Mouse (Mus musculus) right cerebral cortex, adult 18-20 months (tissue): ENCODE results near the gene Krt28.
A peak's percentile ranks its signal among the peaks of the same experiment; 100 is the strongest.

Source experiments
- DNase-seq: peaks from one replicate; pipeline ENCODE4 v3.0.0; 2022; ENCODE audit warnings: mixed read lengths

The Krt28 gene

GRCm38 (mm10) chr11:99374803-99375202 lies at the start of gene Krt28:
Gene Krt28, minus strand, starts transcription at chr11:99374903.
- DNase-seq, result no peak

DNA sequence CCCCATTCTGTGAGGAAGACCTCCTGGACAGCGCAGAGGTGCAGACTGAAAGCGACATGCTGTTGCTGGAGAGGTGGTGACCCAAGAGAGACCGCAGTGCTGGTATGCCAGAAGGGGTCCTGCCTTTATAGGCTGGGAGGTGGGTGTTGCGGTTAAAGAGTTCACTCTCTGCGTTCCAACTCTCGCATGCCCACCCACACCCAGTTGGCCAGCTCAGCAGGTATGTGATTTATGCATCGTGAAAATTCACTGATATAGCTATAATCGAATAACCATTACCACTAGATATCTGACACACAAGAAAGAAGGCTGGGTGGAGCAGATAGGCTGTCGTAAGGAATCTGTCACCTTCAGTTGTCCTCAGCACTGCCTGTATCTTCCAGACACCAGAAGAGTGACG lies 47.5 kb upstream of the Krt28 start, which contains the start of gene Krt12:
Gene Krt12 (minus strand): TSS at position 101 of the 400 bp plus-strand sequence.
- DNase-seq, result no peak

- DNase-seq, result peak; percentile 63
Observed at GRCm38 (mm10) chr11:99420586-99420985, 45.9 kb upstream of the Krt28 start.

DNA sequence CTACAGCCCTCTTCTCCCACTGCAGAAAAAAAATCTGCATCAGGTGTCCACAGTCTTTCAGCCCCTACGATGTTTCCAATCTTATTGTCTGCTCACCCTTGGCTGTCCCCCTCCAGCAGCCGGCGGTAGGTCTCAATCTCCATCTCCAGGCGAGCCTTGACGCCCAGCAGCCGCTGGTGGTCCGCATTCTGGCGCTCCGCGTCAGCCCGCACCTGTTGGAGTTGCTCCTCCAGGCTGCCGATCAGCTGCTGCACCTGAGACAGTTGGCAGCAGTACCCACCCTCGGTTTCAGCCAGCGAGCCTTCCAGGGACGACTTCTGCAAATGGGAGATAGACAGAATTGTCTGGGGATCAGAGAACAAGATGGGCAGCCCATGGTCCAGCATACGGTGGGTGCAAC lies 43.1 kb upstream of the Krt28 start:
- DNase-seq, result no peak

- DNase-seq, result peak; percentile 84
Observed at GRCm38 (mm10) chr11:99416902-99417301, 42.2 kb upstream of the Krt28 start.

DNA sequence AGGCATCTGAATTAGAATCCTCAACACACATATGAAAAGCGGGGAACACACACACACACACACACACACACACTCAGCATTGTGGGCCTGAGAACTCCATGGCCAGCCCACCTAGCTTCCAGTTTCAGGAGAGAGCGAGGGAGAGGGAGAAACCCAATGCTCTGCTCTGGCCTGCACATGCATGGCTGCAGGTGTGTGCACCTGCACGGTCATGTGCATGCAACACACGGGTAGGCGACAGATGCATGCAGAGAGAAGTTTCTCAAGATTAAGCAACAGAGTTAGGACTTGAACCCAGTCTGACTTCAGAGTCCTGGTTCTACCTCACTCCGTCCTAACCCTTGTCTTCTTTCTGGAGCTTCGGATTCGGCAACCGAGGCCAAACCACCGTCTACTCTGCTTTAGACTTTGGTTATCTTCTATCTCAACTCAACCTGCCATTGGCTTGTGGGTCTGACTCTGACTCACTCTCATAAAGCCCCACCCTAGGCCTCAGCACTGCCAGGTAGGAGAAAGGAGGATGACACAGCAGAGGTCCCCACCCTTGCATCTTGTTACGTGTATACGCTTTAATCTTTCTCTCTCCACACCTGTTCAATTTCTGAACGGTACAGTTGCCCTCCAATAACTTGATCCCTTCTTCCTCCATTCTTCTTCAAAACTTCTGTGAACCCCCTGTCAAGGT lies 39.9 kb upstream of the Krt28 start:
- no peak for DNase-seq

DNA sequence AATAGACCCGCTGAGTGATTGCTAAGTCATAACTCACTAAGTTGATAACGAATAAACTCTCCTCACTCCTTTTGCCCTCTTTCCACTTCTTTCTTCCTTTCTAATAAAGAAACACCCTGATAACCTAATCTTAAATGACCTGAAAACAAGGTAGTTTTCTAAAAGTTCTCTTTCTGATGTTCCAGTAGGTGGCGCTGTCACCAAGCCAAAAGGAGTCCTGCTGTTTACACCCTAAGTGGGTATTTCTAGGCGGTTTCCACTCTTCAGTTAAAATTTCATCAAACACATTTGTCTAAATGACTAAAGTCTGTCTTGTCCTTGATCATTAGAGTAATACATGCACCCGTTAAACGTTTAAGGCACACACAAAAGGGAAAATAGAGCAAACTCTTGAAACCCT lies 38.5 kb upstream of the Krt28 start:
- DNase-seq, result peak; percentile 54

DNA sequence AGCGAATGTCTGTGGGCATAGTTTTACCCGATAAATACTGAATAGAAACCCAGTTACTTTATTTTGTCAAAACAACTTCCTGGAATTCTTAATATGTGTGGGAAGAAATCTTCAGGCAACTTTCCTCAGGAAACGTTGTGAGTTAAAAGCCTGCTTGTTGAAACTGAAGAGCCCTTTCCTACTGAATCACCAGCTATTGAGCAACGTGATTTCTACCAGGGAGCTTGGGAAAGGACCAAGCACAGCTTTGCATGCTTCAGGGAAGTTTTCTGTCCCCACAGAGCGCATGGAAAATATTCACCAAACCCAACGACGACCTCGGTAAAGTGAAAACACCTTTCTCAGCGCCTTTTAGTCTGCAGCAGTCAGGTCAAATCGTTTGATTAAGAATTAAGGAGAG lies 31.5 kb upstream of the Krt28 start:
- DNase-seq, result no peak

- DNase-seq, result no peak
Observed at GRCm38 (mm10) chr11:99399956-99400549, 25.4 kb upstream of the Krt28 start.

DNA sequence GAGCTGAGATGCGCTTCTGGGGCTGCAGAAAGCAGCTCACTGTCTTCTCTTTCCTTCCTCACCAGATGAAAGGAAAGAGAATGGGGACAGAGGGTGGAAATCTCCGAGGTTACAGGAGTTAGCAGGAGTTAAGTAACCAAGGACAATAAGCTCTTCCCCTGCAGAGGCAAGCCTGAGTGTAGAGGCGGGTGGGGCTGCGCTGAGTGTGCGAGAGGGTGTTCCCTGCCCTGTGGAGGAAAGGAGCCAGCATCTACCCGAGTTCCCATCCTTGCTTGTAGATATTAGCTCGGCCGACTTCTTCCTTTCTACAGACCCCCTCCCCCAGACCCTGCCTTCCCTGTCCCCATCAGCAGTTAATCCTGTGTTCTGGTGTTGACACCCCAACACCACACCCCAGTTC lies 24.1 kb upstream of the Krt28 start:
- no peak for DNase-seq

- no peak for DNase-seq
Observed at GRCm38 (mm10) chr11:99398084-99398483, 23.4 kb upstream of the Krt28 start.

- no peak for DNase-seq
Observed at GRCm38 (mm10) chr11:99396661-99397060, 22.0 kb upstream of the Krt28 start.

- no peak for DNase-seq
Observed at GRCm38 (mm10) chr11:99396034-99396433, 21.3 kb upstream of the Krt28 start.

GRCm38 (mm10) chr11:99392492-99392891 lies 17.8 kb upstream of the Krt28 start:
- DNase-seq, result peak; percentile 51

- DNase-seq, result no peak
Observed at GRCm38 (mm10) chr11:99391375-99391774, 16.7 kb upstream of the Krt28 start.

DNA sequence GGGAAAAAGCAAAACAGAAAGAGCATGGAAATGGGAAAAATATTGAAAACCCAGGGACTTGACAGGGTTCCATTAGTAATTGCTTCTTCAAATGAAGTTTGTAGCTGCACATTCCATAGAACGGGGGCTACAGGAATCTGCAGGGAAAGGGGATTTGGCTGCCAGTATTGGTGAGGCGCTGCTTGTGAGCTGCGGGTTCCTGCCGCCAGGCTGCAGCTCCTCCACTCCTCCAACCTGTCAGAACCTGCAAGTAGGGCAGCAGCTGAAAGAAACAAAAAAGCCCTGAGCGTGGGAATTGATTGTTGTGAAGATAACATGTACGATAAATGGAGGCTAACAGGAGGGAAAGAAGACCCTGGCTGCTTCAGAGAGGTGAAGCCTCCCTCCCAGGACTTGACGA lies 16.2 kb upstream of the Krt28 start:
- no peak for DNase-seq

- no peak for DNase-seq
Observed at GRCm38 (mm10) chr11:99389264-99389663, 14.6 kb upstream of the Krt28 start, which contains the start of gene Krt10. Gene Krt10, minus strand, starts transcription at chr11:99389364.

DNA sequence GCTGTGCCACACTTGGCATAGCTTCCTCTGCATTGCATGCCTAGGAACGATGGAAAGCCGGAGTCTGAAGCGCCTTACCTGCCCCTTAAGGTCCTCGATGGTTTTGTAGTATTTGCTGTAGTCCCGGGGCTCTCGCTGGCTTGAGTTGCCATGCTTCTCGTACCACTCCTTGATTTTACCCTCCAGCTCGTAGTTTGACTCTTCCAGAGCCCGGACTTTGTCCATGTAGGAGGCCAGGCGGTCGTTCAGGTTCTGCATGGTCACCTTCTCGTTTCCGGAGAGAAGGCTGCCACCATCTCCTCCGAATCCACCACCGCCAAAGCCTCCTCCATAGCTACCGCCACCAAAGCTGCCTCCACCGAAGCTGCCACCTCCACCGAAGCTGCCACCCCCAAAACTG lies 14.0 kb upstream of the Krt28 start:
- no peak for DNase-seq

GRCm38 (mm10) chr11:99385813-99386721 lies 11.4 kb upstream of the Krt28 start:
- DNase-seq, result peak; percentile 95

GRCm38 (mm10) chr11:99379568-99379967 lies 4.9 kb upstream of the Krt28 start:
- peak; percentile 62 for DNase-seq

- peak; percentile 75 for DNase-seq
Observed at GRCm38 (mm10) chr11:99369853-99370451, 4.8 kb downstream of the Krt28 start.

DNA sequence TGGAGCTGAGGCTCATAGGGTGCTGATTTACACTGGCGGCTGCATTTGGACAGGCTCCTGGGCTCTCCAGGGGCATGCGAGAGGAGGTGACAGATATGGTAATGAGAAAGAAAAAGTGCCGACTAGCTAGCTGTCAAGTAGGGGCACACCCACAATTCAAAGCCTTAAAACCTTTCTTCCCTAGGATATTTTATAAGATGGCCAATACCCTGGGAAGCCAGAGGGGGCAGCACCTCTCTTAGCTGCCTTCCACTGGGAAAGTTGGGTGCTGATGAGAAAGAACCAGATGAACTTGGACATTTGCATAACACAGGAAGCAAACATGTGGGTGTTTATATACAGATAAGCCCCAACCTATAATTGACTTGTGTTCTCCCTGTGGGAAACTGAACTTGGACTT lies 5.5 kb downstream of the Krt28 start:
- DNase-seq, result no peak

GRCm38 (mm10) chr11:99366791-99367190 lies 7.9 kb downstream of the Krt28 start:
- DNase-seq, result no peak
